Mouse (Mus musculus) liver, embryonic 16.5 days (tissue): Measurements from ENCODE around the gene Smim4. TPM values are rescaled to one million over a fixed set of nuclear protein-coding genes. Genes with fewer than 3 reads are reported as not detected.

Experiments
- ATAC-seq: fragments of 200-750 bp; cut with Nextera tagmentation; 2 replicates; pipeline ENCODE4 v1.8.0; 2017; ENCODE audit warnings: low read depth, mild to moderate bottlenecking, moderate number of reproducible peaks, moderate library complexity
- H3K27ac ChIP-seq: fragments of 300-500 bp; sonication (generic); 2 replicates; pipeline ENCODE4 v1.5.1; 2014; ENCODE audit warnings: mild to moderate bottlenecking, low read length
- H3K27me3 ChIP-seq: fragments of 300-500 bp; sonication (generic); 2 replicates; pipeline ENCODE4 v1.6.1; 2014; ENCODE audit warnings: low read depth, low read length, mixed read lengths; ENCODE audit not compliant: control insufficient read depth, insufficient read depth
- H3K36me3 ChIP-seq: fragments of 300-500 bp; sonication (generic); 2 replicates; pipeline ENCODE4 v1.6.1; 2014; ENCODE audit warnings: mild to moderate bottlenecking; ENCODE audit not compliant: control insufficient read depth, insufficient read depth
- H3K4me1 ChIP-seq: fragments of 300-500 bp; sonication (generic); 2 replicates; pipeline ENCODE4 v1.6.1; 2014; ENCODE audit warnings: low read depth, low read length, mixed read lengths; ENCODE audit not compliant: control insufficient read depth
- H3K4me2 ChIP-seq: fragments of 300-500 bp; sonication (generic); 2 replicates; pipeline ENCODE4 v1.6.1; 2014; ENCODE audit warnings: low read depth, low read length, mixed read lengths
- H3K4me3 ChIP-seq: fragments of 300-500 bp; sonication (generic); 2 replicates; pipeline ENCODE4 v1.5.1; 2014; ENCODE audit warnings: low read depth, mild to moderate bottlenecking, low read length
- H3K9ac ChIP-seq: fragments of 300-500 bp; sonication (generic); 2 replicates; pipeline ENCODE4 v1.6.1; 2014; ENCODE audit warnings: low read depth, low read length
- H3K9me3 ChIP-seq: fragments of 300-500 bp; sonication (generic); replicated peaks from 2 replicates; pipeline ENCODE4 v1.6.1; 2016; ENCODE audit warnings: low read length; ENCODE audit not compliant: control insufficient read depth
- WGBS: fragments of 180-500 bp; shearing (Covaris S2); extraction: QIAGEN DNeasy Blood & Tissue Kit; methylation state at CpG from one replicate; pipeline ENCODE4 v1.1.7; 2014; ENCODE audit not compliant: insufficient replicate concordance; 5-methylcytosine and 5-hydroxymethylcytosine counted together
- polyA plus RNA-seq: library from polyadenylated mRNA; unstranded; fragments of >200 nt; fragmentation: Nextera tagmentation; extraction: Ambion mirVana; gene quantifications from 2 replicates; pipeline ENCODE4 v1.2.1, GENCODE M21; 2015

Smim4 gene
- polyA plus RNA-seq, 1 experiment from 2014 or later, result 47.7 TPM

- Histone ChIP-seq H3K4me1 (peaks cover 19% of the 10 kb centered on the region), H3K4me2 (no peak within 1 kb of the TSS), H3K9ac (no peak within 1 kb of the TSS), H3K4me3 (peak within 1 kb of the TSS; percentile 5), H3K9me3 (no peaks in the 10 kb centered on the region), H3K27ac (no peak within 1 kb of the TSS), H3K36me3 (peaks cover 25% of the 10 kb centered on the region), H3K27me3 (no peaks in the 10 kb centered on the region)
- peak; percentile 12; the same call in 1 of the 2 replicates for ATAC-seq
- 13% methylated on average over 10 of the region's 10 CpGs for WGBS
Measured at GRCm38 (mm10) chr14:31168425-31168824, 39.7 kb upstream of the Smim4 start, which contains the start of gene Stab1. Gene Stab1, minus strand, starts transcription at chr14:31168641.

GRCm38 (mm10) chr14:31166827-31167226 is 38.1 kb upstream of the Smim4 start:
- no peaks in the 10 kb centered on the region for H3K9me3 ChIP-seq
- H3K27ac ChIP-seq, result no peak overlapping the region
- peaks cover 16% of the 10 kb centered on the region for H3K4me1 ChIP-seq
- H3K4me2 ChIP-seq, result no peak overlapping the region
- no peaks in the 10 kb centered on the region for H3K27me3 ChIP-seq
- no peak for ATAC-seq
- peak overlapping the region; percentile 26; the same call in 1 of the 2 replicates for H3K9ac ChIP-seq
- WGBS, result 49% methylated on average over 9 of the region's 9 CpGs
- H3K4me3 ChIP-seq, result peak overlapping the region; percentile 5
- H3K36me3 ChIP-seq, result peaks cover 9% of the 10 kb centered on the region

- Histone ChIP-seq H3K4me1 (peaks cover 16% of the 10 kb centered on the region), H3K9me3 (no peaks in the 10 kb centered on the region), H3K36me3 (peaks cover 4% of the 10 kb centered on the region; the same call in 1 of the 2 replicates), H3K4me2 (peak overlapping the region; percentile 29), H3K27ac (no peak overlapping the region), H3K4me3 (peak overlapping the region; percentile 5), H3K9ac (no peak overlapping the region; the same call in 1 of the 2 replicates), H3K27me3 (no peaks in the 10 kb centered on the region)
- 12% methylated on average over 10 of the region's 10 CpGs for WGBS
- ATAC-seq, result peak; percentile 15
Measured at GRCm38 (mm10) chr14:31165991-31166630, 37.4 kb upstream of the Smim4 start.

- Histone ChIP-seq H3K9ac (no peak overlapping the region), H3K27me3 (no peaks in the 10 kb centered on the region), H3K4me3 (no peak overlapping the region), H3K9me3 (no peaks in the 10 kb centered on the region), H3K4me2 (no peak overlapping the region), H3K36me3 (peaks cover under 1% of the 10 kb centered on the region; the same call in 1 of the 2 replicates), H3K27ac (no peak overlapping the region), H3K4me1 (peaks cover 16% of the 10 kb centered on the region)
- WGBS, result 28% methylated on average over 7 of the region's 7 CpGs
- ATAC-seq, result no peak
Measured at GRCm38 (mm10) chr14:31165458-31165857, 36.7 kb upstream of the Smim4 start.

GRCm38 (mm10) chr14:31165010-31165409 is 36.3 kb upstream of the Smim4 start:
- H3K9ac ChIP-seq, result no peak overlapping the region

GRCm38 (mm10) chr14:31164067-31164466 is 35.3 kb upstream of the Smim4 start:
- Histone ChIP-seq H3K27me3 (no peaks in the 10 kb centered on the region), H3K4me1 (peaks cover 16% of the 10 kb centered on the region), H3K27ac (no peak overlapping the region), H3K4me2 (no peak overlapping the region), H3K36me3 (no peaks in the 10 kb centered on the region), H3K4me3 (no peak overlapping the region), H3K9me3 (no peaks in the 10 kb centered on the region), H3K9ac (no peak overlapping the region)
- ATAC-seq, result 0 out of 2 replicates have a peak, but pooled peaks have one; percentile 11
- 29% methylated on average over 8 of the region's 8 CpGs for WGBS

More at GRCm38 (mm10) chr14:31165010-31165409, 36.3 kb upstream of the Smim4 start:
- 64% methylated on average over 2 of the region's 2 CpGs for WGBS
- ATAC-seq, result no peak
- H3K9me3 ChIP-seq, result no peaks in the 10 kb centered on the region
- H3K27ac ChIP-seq, result no peak overlapping the region
- H3K27me3 ChIP-seq, result no peaks in the 10 kb centered on the region
- H3K36me3 ChIP-seq, result no peaks in the 10 kb centered on the region
- no peak overlapping the region for H3K4me2 ChIP-seq
- H3K4me3 ChIP-seq, result no peak overlapping the region
- peaks cover 16% of the 10 kb centered on the region for H3K4me1 ChIP-seq

GRCm38 (mm10) chr14:31161638-31162037 is 32.9 kb upstream of the Smim4 start:
- WGBS, result 59% methylated on average over 10 of the region's 10 CpGs
- peak overlapping the region; percentile 26; the same call in 1 of the 2 replicates for H3K9ac ChIP-seq
- H3K4me1 ChIP-seq, result peaks cover 14% of the 10 kb centered on the region
- H3K27me3 ChIP-seq, result no peaks in the 10 kb centered on the region
- no peak for ATAC-seq
- H3K4me3 ChIP-seq, result peak overlapping the region; percentile 23
- no peaks in the 10 kb centered on the region for H3K9me3 ChIP-seq
- H3K36me3 ChIP-seq, result no peaks in the 10 kb centered on the region
- peak overlapping the region; percentile 38; the same call in 1 of the 2 replicates for H3K4me2 ChIP-seq
- H3K27ac ChIP-seq, result peak overlapping the region; percentile 42

- Histone ChIP-seq H3K9ac (no peak overlapping the region), H3K4me2 (peak overlapping the region; percentile 38; the same call in 1 of the 2 replicates), H3K9me3 (no peaks in the 10 kb centered on the region), H3K27ac (peak overlapping the region; percentile 42; the same call in 1 of the 2 replicates), H3K4me3 (no peak overlapping the region; the same call in 1 of the 2 replicates), H3K4me1 (peaks cover 10% of the 10 kb centered on the region), H3K36me3 (no peaks in the 10 kb centered on the region), H3K27me3 (no peaks in the 10 kb centered on the region)
- ATAC-seq, result no peak
- 79% methylated on average over 7 of the region's 7 CpGs for WGBS
Measured at GRCm38 (mm10) chr14:31161191-31161590, 32.4 kb upstream of the Smim4 start.
